Mouse (Mus musculus) activated CD4-positive, CD25-positive, alpha-beta regulatory T cell, adult 4 months (primary cell): Measurements from ENCODE around the gene Idh2. TPM values are rescaled to one million over a fixed set of nuclear protein-coding genes. Genes with fewer than 3 reads are reported as not detected.
"Not testable (repeated sequence)": the region's sequence is repeated elsewhere in the genome, so short reads cannot be mapped to it uniquely, and the experiment has no call there.

ENCODE experiments used
- ATAC-seq: one replicate; pipeline ENCODE4 v1.8.0; 2017
- polyA plus RNA-seq, 2 experiments: library from polyadenylated mRNA; unstranded; fragments of 100-300 nt; shearing (Covaris generic); gene quantifications; one replicate each; pipeline ENCODE4 v1.2.1; 2017

Gene Idh2
- polyA plus RNA-seq: 10 to 100 TPM; 24.8 to 31.7 TPM

- ATAC-seq: peak; percentile 97
Observed at GRCm38 (mm10) chr7:80115224-80115590, at the start of gene Idh2. Gene Idh2 (minus strand): TSS chr7:80115392.

- ATAC-seq: no peak
Observed at GRCm38 (mm10) chr7:80160945-80161306, 45.7 kb upstream of the Idh2 start.

DNA sequence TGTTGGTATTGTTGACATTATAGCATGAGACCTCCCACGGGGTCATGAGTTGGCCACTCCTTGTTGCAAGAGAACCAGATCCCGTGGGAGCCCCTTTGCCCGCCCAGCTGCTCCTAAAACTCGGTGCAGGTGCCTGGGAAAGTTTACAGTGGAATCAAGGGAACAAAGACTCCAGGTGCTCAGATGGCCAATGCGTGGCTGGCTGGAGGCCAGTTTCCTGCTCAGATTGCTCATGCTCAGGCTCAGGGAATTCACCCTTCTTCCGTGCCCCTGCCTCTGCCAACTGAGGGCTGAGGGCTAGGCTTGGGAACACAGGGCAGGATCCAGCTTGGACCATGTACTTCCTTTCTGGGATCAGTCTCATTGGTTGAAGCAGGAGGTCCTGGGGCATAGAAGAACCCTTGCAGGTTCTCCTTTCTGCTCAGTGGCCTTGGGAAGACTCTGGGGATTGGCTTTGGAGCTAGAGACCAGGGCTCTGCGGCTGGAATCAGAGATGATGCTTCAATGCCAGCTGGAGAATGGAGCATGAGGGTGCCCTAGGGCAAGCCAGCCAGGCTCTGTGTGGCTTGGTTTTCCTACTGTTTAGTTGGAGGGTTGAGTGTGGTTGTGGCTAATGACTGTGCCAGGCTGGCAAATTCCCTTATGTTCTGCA is 45.2 kb upstream of the Idh2 start:
- no peak for ATAC-seq

DNA sequence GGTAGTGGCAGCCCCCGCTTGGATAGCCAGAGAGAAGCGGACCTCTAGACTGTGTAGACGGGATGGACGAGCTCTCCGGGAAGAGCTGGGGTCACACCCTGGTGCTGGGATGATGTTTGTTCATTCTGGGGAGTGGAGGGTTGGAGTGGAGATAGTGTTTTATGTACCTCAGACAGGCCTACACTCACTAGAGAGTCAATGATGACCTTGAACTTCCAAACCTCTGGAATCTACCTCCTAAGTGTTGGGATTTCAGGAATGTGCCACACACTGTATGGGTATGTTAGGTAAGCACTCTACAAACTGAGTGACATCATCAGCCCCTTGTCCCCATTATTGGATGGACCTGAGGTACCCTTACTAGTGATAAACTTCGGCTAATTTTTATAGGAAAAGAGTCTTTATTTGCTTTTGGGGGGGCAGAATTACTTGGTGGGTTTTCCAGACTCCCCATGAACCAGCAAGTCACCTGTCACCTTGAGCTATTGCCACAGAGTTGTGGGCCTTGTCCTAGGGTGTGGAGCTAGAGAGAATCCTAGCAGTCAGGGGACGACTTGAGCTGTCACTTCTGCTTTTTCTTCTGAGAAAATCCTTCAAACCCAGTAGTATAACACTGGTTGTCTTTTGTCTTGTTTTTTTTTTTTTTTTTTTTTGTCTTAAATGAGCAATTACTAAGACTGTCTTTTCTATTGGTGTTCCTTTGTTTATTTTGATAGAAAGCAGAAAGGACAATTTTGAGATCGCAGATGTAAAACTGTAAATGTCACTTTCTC is 43.5 kb upstream of the Idh2 start:
- no peak for ATAC-seq

DNA sequence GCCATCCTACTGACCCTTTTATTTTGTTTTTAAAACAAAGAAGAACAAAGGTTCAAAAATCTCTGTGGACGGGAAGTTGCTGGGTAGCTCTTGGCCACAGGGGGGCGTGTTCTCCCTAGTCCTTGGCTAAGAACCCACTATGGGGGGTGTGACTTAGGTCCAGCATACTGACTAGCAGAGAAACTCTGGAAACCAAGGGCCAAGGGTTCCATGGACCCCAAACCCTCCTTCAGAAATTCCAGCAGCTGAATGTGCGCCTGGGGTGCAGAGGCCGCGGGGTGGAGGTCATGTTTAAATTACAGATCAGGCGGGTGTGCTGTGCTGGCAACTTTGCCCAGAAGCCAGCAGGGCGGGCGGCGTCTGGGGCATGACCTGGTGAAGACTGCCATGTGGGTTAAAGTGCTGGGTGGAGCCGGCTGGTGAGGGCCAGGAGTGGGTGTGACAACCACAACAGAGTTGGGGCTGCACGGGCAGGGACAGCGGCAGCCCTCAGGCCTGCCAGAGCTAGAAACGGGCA is 41.6 kb upstream of the Idh2 start:
- peak; percentile 54 for ATAC-seq

DNA sequence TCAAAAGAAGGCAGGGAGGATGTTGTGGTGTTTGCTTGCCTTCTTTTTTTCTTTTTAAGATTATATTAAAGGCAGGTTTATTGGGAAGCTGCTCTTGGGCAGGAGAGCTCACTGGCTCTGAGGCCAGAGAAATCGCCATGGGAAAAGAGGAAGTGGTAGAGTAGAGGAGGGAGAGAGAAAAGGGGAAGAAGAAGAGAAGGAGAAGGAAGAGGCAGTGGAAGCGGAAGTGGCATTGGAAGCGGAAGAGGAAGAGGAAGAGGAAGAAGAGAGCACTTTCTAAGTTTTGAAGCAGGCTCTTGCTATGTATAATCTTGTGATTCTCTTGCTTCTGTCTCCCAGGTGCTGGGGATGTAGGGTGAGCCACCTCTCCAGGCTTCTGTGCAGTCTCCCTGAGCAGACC is 39.5 kb upstream of the Idh2 start:
- ATAC-seq: no peak

DNA sequence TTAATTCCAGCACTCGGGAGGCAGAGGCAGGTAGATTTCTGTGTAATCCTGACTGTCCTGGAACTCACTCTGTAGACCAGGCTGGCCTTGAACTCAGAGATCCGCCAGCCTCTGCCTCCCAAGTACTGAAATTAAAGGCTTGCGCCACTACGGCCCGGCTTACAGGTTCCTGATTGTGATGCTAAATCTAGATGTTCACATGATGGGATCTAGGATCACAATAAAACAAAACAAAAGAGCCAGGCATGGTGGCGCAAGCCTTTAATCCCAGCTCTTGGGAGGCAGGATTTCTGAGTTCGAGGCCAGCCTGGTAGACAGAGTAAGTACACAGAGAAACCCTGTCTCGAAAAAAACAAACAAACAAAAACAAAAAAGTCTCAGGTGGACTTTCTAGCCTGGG is 37.6 kb upstream of the Idh2 start:
- no peak for ATAC-seq

DNA sequence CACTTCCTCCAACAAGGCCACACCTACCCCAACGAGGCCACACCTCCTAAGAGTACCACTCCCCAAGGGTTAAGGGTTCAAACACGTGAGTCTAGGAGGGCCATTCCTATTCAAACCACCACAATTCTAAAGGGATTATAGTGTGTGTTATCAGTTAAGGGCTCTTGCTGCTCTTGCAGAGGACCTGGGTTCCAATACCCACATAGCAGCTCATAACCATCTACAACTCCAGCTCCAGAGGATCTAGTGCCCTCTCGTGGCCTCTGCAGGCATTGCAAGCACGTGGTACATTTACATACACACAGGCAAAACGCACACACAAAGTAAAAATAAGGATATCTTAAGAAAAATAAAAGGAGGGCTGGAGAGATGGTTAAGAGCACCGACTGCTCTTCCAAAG is 37.0 kb upstream of the Idh2 start:
- ATAC-seq: no peak

DNA sequence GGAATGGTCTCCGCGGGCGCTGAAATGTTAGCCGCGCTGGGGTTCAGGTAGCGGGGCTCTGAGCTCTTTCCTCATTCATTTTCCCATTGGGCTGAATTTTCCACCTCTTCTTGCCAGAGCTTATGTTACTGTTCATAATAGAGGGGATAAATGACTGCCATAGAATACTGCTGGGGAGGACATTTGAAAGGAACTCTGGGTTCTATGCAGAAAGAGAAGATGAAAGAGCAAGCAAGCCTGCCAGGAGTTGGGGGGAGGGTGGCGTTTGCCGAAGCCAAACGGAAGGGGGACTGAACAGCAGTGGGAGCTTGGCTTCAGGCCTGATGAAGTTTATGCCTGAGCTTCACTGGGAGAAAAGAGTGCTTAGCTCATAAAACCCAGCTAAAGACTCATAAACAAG is 34.2 kb upstream of the Idh2 start:
- no peak for ATAC-seq

DNA sequence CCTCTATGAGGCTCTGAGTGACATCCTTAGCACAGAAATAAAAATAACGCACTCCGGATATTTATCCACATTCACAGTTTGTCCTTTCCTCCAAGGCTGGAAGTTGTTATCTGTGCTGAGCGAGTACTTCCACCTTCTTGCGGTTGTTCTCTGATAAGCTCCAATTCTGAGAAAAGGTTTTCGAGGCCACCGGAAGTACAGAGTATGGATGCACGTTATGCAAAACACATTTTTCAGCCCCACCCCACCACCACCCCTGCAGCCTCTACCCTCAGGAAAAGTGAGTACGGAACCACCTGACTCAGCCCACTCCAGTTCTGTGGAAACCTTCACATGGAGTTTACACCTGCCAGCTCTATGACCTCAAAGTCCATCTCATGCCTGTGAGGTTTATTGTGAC is 30.9 kb upstream of the Idh2 start:
- ATAC-seq: peak; percentile 55

DNA sequence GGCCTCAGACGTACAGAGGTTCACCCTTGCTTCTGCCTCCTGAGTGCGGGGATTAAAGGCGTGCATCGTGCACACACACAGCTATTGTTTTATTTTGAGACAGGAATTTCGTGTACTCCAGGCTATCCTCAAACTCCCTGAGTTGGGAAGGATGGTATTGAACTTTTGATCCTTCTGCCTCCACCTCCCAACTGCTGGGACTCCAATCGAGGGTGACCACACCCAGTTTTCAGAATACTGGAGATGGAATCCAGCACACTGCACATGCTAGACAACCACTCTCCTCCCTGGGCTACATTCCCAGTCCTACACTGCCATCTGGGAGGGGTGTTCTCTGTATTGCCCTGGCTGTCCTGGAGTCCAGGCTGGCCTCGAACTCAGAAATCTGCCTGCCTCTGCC is 29.5 kb upstream of the Idh2 start:
- ATAC-seq: no peak

- peak; percentile 51 for ATAC-seq
Observed at GRCm38 (mm10) chr7:80143331-80144273, 28.4 kb upstream of the Idh2 start.

DNA sequence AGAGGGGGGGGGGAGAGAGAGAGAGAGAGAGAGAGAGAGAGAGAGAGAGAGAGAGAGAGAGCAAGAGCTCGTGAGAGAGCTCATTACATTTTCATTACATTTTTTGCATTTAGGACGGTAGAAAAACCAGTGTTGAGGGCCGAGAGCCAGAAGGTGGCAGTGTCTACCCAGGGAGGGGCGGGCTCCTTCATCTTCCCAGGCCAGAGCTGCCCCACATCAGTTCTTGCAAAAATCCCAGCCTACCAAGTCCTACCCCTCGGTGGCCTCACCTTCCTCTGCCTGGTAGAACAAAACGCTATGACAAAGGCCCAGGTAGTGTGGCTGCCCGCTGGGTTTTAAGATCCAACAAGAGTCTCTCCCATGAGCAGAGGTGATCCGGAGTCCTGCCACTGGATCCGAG is 25.6 kb upstream of the Idh2 start:
- no peak for ATAC-seq

DNA sequence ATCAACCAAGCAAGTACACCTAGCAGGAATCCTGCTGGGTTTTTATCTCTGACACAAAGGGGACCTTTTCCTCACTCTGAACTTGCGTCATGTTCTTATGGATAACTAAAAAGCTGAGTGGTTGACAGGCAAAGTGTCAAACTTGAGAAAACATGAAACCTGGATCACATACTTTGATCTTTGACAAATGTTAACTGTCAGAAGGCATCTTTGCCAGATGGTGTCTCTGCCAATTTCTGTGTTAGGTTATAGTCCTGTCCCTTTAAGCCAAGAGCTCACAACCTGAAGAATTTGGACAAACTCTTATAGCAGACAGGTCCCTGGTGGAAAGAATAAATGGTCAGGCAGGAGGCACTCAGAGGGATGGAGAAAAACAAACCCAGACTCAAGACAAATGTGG is 23.2 kb upstream of the Idh2 start:
- ATAC-seq: no peak

DNA sequence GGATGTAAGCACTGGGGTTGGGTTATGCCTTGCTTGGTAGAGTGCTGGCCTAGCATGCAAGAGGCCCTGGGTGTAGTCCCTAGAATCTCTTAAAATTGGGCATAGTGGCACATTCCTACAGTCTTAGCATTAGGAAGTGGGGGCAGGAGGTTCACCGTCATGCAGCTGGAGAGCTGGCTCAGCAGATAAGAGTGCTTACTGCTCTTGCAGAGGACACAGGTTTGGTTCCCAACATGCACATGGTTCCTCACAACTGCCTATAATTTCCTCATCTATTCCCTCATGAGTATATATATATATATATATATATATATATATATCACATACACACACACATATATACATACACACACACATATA is 20.0 kb upstream of the Idh2 start:
- no peak for ATAC-seq

- no peak for ATAC-seq
Observed at GRCm38 (mm10) chr7:80134454-80135172, 19.4 kb upstream of the Idh2 start.

- no peak for ATAC-seq
Observed at GRCm38 (mm10) chr7:80132541-80132940, 17.3 kb upstream of the Idh2 start.

DNA sequence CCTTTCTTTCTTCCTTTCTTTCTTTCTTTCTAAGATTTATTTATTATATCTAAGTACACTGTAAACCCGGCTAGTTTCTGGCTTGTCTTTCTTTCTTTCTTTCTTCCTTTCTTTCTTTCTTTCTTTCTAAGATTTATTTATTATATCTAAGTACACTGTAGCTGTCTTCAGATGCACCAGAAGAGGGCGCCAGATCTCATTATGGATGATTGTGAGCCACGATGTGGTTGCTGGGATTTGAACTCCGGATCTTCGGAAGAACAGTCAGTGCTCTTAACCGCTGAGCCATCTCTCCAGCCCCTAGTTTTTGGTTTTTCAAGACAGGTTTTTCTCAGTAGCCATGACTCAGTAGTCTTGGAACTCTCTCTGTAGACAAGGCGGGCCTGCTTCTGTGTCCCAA is 16.1 kb upstream of the Idh2 start:
- not testable (repeated sequence) for ATAC-seq

- ATAC-seq: no peak
Observed at GRCm38 (mm10) chr7:80130344-80131055, 15.3 kb upstream of the Idh2 start.

DNA sequence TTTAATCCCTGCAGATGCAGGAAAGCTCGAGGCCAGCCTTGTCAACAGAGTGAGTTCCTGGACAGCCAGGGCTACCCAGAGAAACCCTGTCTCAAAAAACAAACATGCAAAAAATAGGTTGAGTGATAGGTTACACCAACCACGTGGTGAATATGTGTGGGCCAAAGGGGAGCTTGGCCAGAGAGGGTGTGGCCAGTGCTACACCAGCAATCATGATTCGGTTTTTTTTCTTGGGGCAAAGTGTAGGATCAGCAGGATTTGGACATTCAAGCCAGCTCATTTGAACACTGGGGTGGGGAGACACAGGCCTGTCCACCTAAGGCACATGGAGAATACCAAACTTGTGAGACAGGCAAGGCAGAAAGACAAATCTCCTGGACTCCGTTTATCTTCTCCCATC is 14.1 kb upstream of the Idh2 start:
- no peak for ATAC-seq

DNA sequence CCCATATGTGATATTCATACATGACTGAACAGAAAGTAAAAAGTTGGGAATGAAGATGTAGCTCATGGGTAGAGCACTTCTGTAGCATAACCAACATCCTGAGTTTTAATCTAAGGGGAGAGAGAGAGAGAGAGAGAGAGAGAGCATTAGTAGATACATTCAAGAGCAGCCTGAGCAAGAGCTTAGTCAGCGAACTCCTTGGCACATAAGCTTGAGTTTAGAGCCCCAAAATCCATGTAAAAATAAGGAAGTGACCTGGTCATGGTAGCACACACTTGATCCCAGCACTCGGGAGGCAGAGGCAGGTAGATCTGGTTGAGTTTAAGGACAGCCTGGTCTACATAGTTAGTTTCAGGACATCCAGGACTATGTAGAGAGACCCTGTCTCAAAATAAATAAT is 8.5 kb upstream of the Idh2 start:
- ATAC-seq: no peak

GRCm38 (mm10) chr7:80123115-80123514 is 7.9 kb upstream of the Idh2 start:
- ATAC-seq: peak; percentile 65
